Mouse (Mus musculus) adrenal gland, postnatal 10 days (tissue): ENCODE measurements around the gene Urb2. TPM values are rescaled to one million over a fixed set of nuclear protein-coding genes. Genes with fewer than 3 reads are reported as not detected.

Source experiments
- DNase-seq: peaks from one replicate; pipeline ENCODE4 v3.0.0; 2021; ENCODE audit warnings: mixed read lengths
- microRNA-seq: library from miRNA; unstranded; fragments of <30 nt; microRNA quantifications from one replicate; pipeline ENCODE4 v1.2.0, GENCODE M21; 2021
- total RNA-seq, 2 experiments: library from RNA; stranded (reverse); gene quantifications; 2 replicates each; pipeline ENCODE4 v1.2.3; 2021

Gene Urb2
- total RNA-seq, 2 experiments from 2014 or later = 10.5 to 12.3 TPM

- peak; percentile 33 for DNase-seq
Measured at GRCm38 (mm10) chr8:124077998-124078397, 56.7 kb downstream of the Urb2 start.

- no peak for DNase-seq
Measured at GRCm38 (mm10) chr8:124078969-124079368, 57.7 kb downstream of the Urb2 start.

- peak; percentile 13 for DNase-seq
Measured at GRCm38 (mm10) chr8:124080467-124081326, 59.4 kb downstream of the Urb2 start.

GRCm38 (mm10) chr8:124082616-124083015 is 61.3 kb downstream of the Urb2 start:
- no peak for DNase-seq

- DNase-seq = no peak
Measured at GRCm38 (mm10) chr8:124083611-124084010, 62.3 kb downstream of the Urb2 start.

- DNase-seq = no peak
Measured at GRCm38 (mm10) chr8:124085668-124086067, 64.4 kb downstream of the Urb2 start.

GRCm38 (mm10) chr8:124088092-124088613 is 66.8 kb downstream of the Urb2 start:
- DNase-seq = no peak

- no peak for DNase-seq
Measured at GRCm38 (mm10) chr8:124089016-124089415, 67.7 kb downstream of the Urb2 start.

- DNase-seq = no peak
Measured at GRCm38 (mm10) chr8:124090473-124090872, 69.2 kb downstream of the Urb2 start.

Small RNAs within 50 kb of the gene (microRNA-seq; reads per million reads assigned to microRNA genes)
- gene Mir1967 = not detected

Other genes with a start within 250 kb of the Urb2 start
- gene Rab4a, start 215.5 kb upstream of the Urb2 start, total RNA-seq = 10 to 100 TPM; 19.6 to 21.3 TPM
- 1 to 10 TPM; 3.5 to 4.8 TPM for gene Ccsap, start 161.3 kb upstream of the Urb2 start, total RNA-seq
- gene Acta1, start 126.8 kb upstream of the Urb2 start, total RNA-seq = 1,000 to 10,000 TPM in 1 of 2 experiments, 100 to 1,000 TPM in 1; 919 to 3,617 TPM
- gene Nup133, start 72.2 kb upstream of the Urb2 start, total RNA-seq = 10 to 100 TPM; 19.7 to 24.6 TPM
- 10 to 100 TPM; 18.9 to 25.4 TPM for gene Abcb10, start 38.4 kb upstream of the Urb2 start, total RNA-seq
- gene Taf5l, start 111 bp upstream of the Urb2 start, total RNA-seq = 10 to 100 TPM; 26.5 to 26.8 TPM
- 10 to 100 TPM; 60.1 to 67.6 TPM for gene Galnt2, start 209.9 kb downstream of the Urb2 start, total RNA-seq